Mouse (Mus musculus) heart, postnatal 10 days (tissue): ENCODE data around the gene Akap8l. TPM values are rescaled to one million over a fixed set of nuclear protein-coding genes. Genes with fewer than 3 reads are reported as not detected.

Source experiments
- DNase-seq, 2 experiments: peaks; one replicate each; pipeline ENCODE4 v3.0.0; 2021
- intact Hi-C: fragments of 180-260 bp; cut with DNase I; formaldehyde crosslinking; loops from one replicate; pipeline ENCODE4 v1.15.1; 2025
- total RNA-seq, 2 experiments: library from RNA; stranded (reverse); gene quantifications; 2 replicates each; pipeline ENCODE4 v1.2.3; 2021

Gene Akap8l
- total RNA-seq, 2 experiments from 2014 or later: 46.6 to 51.8 TPM

DNA sequence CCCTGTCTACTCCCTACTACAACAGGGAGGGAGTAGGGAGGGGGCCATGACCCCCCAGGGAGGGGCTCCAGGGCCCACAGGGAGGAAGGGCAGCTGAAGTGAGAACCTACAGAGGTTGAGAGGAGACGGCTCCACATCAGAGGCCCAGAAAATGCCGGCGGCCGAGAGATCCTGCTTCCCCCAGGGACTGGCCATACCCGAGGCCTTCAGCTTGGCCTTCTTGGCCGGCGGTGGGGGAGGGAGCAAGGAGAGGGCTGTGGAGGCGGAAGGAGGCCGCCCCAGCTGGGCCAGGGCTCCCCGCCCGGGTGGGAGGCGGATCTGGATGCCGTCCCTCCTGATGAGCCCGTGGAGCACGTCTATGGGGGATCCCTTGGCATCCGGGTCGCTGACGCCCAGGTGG is 9.5 kb upstream of the Akap8l start:
- intact Hi-C loops: no loop called here

DNA sequence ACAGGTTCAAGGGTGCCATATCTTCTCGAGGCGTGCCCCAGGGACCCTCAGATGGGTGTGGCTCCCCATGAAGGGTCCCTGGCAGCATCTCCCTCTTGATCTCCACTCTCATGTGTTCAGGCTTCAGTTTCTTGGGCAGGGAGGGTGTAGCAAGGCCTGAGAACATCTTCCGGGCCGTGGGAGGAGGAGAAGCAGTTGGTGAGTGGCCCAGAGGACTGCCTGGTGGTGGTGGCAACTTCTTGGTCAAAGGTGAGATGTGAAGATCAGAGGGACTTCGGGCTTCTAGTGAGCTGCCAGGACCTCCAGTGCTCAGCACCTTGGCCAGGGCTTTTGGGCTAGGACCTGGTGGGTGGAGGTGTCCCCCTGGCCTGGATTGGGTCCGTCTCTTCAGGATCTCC is 8.5 kb upstream of the Akap8l start:
- intact Hi-C loops: no loop called here
- DNase-seq: no peak

More for the DNA sequence above, 9.5 kb upstream of the Akap8l start:
- peak in 1 of 2 experiments; percentile 25 for DNase-seq

DNA sequence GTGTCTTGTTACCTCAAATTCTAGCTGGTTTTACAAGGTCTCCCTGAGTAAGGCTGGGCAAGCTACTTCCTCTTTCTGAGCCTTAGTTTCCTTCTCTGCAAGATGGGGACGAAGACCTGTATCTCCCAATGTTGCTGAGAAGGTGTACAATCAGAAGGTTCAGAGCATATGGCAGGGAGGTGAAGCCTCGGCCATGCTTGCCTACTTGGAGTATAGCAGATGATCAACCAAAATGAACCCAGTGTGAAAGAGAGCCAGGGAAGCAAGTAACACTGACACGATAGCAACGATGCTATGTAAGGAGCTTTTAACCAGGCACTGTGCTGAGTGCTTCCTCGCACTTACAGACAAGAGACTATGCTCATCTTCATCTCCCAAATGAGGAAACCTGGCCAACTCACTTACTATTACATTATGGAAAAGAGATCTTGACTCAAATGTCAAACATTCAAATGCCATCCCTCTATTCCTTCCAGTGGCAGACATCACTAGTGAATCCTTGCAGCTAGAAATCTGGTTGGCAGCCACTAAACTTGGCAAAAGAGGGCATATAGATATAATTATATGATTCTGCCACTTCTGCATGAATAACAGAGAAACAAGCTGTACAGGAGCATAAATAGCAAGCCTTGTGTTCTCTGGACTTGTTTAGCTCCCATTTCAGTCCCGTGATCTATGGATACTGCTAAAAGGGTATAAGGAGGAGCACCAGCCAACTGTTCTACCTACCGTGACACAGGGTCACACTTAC is 8.0 kb upstream of the Akap8l start:
- DNase-seq: no peak
- intact Hi-C loops: no loop called here

DNA sequence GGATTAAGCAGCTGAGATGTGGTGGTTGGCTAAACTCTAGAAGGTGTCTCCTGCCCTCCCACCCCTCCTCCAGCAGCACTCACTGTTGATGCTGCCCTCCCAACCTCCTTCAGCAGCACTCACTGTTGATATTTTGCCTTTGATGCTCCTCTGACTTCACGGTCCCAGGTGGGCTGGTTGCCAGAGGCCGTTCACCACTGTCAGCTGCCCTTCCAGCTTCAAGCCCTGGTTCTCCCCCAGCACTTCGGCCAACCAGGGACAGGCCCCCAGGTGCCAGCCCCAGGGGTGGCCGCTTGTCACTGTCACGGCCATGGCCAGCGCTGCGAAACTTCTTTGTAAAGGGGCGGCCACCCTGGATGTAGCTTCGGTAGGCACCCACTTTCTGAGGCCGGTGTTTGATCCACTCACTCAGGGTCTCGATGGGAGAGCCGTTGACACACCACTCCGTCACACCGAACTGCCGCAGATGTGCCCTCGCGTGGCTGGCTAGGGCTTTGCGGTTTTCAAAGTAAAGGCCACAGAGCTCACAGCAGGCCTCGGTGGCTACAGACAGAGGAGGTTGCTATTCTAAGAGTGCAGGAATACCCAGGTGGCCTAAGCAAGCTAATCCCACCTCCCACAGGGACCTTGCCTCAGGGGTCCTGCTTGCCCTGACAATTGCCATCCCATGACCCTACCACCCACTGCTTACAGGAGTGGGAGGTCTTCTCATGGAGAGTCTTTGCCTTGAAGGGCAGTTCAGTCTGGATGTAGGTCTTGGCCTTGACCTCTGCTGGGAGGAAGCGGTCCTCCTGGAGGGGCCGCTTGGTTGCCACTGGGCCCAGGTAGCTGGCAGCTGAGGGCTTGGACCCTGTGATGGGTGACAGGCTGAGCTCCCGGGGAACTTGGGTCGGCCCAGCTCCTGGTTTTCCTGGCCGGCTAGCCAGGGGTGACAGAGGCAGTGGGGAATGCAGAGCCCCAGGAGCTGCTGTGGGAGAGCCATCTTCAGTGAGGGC is 6.7 kb upstream of the Akap8l start:
- intact Hi-C loops: no loop called here
- no peak for DNase-seq

DNA sequence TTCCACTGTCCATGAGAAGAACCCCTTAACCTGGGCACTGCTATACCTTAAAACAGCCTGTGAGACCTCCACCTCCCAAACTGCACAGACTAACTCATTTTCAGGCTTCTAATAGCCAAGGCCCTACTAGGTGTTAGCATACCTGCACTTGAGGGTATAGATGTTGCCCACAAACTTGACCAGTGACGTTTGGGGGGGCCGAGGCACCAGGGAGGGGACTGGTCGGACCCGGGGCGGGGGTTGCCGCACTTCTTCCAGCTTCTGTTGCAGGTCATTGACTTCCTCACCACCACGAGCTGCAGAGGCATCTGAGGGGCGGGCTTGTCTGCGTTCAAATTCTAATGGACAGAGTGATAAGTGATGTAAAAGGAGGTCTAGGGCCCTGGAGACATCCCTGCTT is 5.9 kb upstream of the Akap8l start:
- DNase-seq: no peak
- intact Hi-C loops: no loop called here

DNA sequence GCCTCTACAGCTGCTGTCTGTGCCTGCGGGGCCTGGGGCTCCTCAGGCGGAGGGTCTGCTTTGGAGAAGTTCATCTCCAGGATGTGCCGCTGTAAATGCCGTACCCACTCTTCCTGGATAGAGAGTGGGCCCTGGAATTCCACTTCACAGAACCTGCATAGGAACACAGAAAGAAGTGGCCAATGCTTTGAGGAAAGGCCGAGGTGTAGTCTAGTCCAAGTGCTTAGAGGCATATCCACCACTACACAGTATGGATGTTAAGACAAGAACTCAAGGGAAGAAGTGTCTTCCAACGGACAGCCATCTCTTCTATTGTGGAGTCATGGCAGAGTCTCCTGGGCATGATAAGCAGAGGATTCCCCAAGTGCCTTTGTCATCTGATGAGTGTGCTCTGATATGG is 4.6 kb upstream of the Akap8l start:
- intact Hi-C loops: no loop called here
- no peak for DNase-seq

DNA sequence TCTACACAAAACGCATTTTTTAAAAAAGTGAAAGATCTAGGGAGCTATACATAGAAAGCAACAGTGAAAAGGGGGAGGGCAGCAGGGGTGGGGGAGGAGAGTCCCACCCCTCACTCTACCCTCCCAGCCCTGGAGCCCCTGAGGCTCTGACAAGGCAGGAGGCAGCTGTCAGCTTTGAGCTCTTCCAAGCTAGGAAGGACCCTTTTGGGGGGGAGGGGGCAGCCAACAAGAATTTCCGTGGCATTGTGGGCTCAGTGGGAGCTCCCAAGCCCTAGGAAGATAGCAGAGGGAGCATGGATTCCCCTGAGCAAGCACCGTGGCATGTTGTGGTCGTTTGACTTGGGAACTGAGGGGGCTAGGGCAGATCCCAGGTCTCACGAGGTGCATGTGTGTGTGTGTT is 3.8 kb upstream of the Akap8l start:
- DNase-seq: no peak
- intact Hi-C loops: no loop called here

DNA sequence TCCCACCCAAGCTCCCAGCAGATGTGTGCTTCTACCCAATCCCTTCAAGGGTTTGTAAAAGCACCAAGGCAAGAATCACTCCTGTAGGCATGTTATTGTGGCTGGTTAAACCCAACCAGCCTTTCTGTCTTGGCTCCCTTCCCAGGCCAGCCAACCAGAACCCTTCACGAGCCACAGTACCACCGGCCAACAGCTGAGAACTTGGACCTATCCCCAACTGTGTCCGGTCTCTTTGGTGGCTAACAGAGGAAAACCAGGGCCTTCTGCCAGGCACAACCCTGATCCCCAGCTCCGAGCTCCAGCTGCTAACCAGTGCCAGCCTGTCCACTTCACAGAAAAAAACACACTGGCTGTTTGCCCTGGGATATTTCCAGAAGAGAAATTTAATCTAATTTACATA is 3.3 kb upstream of the Akap8l start:
- DNase-seq: peak; percentile 78 to 84
- intact Hi-C loops: no loop called here

DNA sequence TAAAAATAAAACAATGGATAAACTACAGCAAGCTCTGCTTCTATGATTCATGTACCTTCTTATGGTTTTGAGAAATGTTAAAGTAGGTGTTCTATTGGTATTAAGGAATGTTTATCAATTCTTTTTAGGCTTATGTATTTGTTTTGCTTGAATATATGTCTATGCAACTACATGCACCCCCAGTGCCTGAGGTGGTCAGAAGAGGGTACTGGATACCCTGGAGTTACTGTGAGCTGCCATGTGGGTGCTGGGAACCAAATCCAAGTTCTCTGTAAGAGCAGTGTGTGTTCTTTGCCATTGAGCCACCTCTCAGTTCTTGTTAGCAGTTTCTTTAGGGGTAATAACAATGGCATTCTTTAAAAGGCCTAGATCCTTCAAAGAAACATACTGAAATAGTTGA is 1.3 kb upstream of the Akap8l start:
- intact Hi-C loops: no loop called here
- DNase-seq: no peak

DNA sequence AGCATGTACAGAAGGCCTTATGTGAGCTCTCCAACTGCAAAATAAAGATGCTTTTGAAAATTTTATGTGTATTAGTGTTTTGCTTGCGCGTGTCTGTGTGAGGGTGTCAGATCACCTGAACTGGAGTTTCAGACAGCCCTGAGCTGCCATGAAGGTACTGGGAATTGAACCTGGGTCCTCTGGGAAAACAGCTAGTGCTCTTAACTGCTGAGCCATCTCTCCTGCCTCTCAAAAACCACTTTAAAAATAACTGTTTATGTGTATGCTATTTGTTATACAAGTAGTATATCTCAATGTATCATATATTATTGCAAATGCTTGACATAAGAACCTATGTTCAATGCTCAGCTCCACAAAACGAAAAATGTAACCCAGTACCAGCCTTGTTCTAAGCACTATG is 862 bp upstream of the Akap8l start:
- no peak for DNase-seq
- intact Hi-C loops: no loop called here

DNA sequence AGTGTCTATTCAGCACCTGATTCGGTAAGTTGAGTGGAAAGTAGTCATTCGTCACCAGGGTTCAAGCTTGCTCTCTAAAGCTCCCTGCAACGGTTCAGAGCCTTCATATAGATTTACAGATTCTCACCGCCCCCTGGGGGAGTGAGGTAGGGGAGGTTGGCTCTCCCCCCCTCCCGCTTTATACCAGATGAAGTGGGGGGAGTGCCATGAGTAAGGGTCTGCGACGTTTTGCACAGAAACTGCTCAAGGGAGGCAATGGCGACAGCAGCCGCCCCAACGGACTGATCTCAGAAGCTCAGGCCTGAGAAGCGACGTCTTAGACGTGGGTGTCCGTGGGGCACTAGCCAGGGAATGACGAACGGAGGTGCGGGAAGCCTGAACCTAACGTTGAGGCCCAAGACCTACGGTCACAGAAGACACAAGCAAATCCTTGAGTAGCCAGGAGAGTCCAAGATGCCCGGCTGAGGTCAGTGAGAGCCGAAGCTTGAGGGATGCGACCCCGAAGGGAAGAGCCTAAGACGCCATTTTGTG is 491 bp downstream of the Akap8l start:
- DNase-seq: no peak
- intact Hi-C loops: loop anchor here (1.0 to 2.0 kb wide), 4 partner anchors 37 to 144 kb away; no protein-coding TSS in a partner anchor

DNA sequence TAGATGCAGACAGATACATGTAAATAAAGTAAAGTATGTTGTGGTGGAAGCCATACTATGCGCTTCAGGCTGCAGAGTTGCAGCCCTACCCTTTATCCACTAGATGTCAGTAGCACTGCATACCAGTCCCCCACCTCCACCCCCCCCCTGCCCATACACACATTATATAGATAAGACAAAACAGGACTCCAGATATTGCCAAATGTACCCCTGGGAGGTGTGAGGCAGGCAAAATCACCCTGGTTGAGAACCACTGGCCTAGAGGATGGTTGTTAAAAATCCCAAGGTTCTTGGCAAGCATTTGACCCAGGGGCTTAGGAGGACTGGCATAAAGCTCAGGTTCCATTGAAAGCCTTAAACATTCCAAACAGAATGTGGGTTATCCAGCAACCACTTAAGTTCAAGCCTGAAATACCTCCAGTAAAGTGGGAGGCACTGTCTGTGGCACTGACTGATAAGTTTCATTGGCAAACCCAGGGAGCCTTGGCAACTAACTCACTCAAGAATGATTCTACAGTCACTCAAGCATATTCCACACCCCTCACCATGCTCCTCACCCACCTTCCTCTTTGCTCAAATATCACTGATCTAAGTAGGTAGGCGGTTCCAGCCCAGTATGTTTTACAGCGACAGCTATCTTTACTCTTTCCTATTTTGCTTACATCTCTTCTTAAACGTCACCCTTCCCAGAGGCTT is 1.2 kb downstream of the Akap8l start:
- intact Hi-C loops: loop anchor here (1.0 to 2.0 kb wide), 4 partner anchors 38 to 145 kb away; no protein-coding TSS in a partner anchor
- peak; percentile 48 to 54 for DNase-seq

DNA sequence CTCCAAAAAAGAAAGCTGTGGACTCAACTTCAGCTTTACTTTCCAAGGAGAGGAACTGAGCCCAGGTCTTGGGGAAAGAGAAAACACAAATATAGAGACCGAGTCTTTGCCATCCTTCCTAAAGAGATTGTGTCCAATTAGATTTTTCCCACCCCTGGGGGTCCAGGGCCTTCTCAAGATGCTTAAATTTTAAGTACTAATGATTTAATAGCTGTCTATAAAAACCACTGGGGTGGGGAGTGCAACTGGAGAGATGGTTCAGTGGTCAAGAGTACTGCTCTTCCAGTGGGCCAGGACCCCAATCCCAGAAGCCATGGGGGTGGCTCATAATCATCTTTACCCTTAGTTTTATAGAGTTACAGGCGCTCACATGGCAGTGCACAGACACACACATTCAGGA is 2.0 kb downstream of the Akap8l start:
- intact Hi-C loops: loop anchor here (2.0 kb wide), 2 partner anchors 38 to 136 kb away; no protein-coding TSS in a partner anchor
- no peak for DNase-seq

DNA sequence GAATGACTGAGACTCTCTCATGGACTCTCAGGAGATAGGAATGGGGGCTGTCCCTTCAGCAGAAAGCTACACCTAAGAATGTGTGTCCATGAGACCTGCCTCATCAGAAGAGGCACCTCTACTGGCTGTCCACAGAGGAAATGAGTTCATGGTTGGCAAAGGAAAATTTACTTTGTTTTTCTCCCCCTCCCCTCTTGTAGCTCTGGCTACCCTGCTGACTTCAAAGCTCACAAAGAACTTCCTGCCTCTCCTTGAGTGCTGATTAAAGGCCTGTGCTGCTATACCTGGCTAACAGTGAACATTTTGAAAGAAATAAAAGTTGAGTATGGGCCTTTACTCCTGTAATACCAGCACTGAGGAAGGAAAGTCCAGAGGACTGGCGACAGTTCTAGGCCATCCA is 9.3 kb downstream of the Akap8l start:
- DNase-seq: no peak
- intact Hi-C loops: no loop called here

DNA sequence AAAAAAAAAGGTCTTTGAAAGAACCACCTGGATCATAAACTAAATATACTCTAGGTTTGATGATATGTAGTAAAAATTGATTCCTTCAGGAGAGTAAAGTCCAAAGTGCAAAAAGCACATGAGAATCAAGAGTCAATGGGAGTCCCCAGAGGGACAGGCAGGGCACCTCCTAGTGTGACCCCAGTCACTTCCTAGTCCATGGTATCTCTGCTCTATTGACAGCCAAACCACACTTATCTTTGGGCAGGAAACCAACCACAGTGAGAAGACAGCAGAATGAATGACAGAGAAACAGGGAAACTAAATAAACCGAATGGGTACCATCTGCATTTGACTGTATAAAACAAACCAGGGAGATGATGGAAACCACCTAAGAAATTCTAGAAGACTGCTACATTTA is 10.3 kb downstream of the Akap8l start:
- intact Hi-C loops: no loop called here
- DNase-seq: no peak

DNA sequence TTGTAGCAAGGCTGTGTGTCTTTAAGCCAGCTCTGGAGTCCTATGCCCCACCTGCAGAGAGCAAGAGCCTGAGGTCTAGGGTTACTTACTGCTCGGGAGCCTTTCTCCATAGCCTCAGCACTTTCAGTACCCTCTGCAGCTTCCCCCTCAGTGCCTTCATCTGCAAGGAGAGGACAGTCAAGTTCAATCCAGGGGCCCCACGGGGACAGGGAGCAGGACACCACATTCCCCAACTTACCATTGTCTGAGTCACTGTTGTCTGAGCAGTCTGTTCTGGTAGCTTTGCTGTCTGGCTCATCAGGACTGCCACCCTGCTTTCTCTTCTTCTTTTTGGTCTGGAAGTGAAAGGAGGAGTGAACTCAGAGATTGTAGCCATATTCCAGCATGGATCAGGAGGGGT is 14.5 kb downstream of the Akap8l start:
- intact Hi-C loops: no loop called here
- DNase-seq: no peak

DNA sequence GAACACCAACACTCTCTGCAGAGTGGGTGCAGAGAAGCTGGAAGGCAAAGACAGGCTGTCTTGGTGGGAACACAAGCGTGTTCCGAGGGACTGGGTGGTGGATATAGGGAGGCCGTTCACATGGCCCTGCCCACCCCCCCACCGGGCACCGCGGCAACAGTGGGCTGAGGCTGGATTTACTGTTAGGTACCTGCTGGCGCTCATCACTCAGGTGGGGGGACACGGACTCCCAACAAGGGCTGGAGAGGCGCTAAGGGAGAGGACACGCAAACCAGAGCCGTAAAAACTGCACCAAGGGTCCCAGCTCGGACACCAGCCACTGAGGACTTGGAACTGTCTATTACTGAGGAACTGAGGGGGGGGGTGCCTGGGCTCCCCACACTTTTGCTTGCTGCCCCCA is 15.5 kb downstream of the Akap8l start:
- no peak for DNase-seq
- intact Hi-C loops: no loop called here

DNA sequence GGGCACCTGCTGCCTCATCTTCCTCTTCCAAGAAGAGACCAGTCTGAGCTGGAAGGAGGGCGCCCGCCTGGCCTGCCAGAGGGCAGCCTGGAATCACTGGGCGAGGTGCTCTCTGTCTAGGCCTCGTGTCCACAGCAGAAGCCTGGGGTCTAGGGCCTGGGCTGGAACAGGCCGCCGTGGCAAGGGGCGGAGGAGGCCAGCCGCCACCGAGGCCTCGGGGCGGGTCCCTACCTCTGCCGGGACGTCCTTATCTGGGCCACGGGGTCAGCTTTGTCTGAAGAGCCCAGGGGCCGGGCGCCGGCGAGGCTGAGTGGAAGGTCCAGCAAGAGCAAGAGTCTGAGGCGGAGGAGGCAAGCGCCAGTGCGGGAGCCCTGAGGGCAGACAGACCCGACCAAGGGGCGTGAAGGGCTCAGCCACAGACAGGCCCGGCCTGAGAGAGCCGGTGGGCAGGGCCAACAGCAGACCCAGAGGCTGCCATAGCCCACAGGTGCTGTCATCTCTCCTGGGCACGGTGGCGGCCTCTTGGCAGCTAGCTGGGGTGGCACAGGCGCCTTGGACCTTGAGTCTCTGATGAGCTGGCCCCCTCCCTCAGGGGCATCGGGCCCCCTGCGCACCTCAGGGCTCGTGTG is 16.6 kb downstream of the Akap8l start:
- intact Hi-C loops: no loop called here
- DNase-seq: no peak

DNA sequence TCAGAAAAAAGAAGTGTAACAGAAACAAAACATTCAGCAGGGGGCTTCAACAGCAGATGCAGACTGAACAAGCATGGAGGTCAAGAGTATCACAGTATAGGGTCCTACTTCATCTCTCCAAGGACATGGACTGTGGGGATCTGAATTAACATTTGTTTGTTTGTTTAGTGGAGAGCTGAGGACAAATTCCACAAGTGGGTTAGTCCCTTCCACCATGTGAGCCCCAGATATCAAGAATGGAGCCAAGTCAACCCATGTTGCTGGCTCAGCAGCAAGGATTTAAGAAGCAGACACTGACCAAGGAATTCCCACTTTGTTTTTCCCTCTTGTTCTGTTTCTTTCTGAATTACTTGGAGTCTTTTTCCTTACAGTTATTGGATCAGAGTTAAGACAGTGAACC is 22.9 kb downstream of the Akap8l start:
- intact Hi-C loops: loop anchor here (10.0 kb wide), 1 partner anchor 1787 kb away; the partner anchor contains the start of gene H2-DMa
- DNase-seq: no peak

DNA sequence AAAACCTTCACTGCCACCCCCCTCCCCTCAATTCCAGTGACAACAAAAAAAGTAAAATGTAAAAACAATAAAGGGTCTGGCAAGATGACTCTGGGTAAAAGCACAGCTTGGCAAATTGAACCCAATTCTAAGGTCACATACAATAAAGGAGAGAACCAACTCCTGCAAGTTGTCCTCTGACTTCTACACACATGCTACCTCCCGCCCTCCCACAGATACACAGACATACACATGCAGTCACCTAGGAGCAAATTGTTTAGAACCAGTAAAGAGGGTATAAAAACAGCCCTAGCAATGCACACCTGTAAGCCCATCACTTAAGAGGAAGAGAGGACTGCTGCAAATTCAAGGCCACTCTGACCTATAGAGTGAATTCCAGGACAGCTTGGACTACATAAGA is 27.6 kb downstream of the Akap8l start:
- DNase-seq: no peak
- intact Hi-C loops: loop anchor here (10.0 kb wide), 1 partner anchor 1792 kb away; the partner anchor contains the start of gene H2-DMa
